Mouse (Mus musculus) neutrophil, adult 5-6 weeks (primary cell): ENCODE measurements around the gene Samd1. TPM values are rescaled to one million over a fixed set of nuclear protein-coding genes. Genes with fewer than 3 reads are reported as not detected.

Experiments used
- ATAC-seq: fragments of 151-379, 151-347 bp; 2 replicates; pipeline ENCODE4 v1.8.0; 2017; ENCODE audit warnings: mild to moderate bottlenecking, moderate TSS enrichment; ENCODE audit not compliant: insufficient number of reproducible peaks, poor library complexity, low FRiP score, severe bottlenecking; ENCODE audit errors: extremely low read depth
- total RNA-seq: library from RNA; stranded (forward); fragments of 200-1000 nt; gene quantifications from 2 replicates; pipeline ENCODE4 v1.2.3, GENCODE M21; 2017

Samd1 gene
- total RNA-seq, 1 experiment from 2014 or later: 42.8 TPM

DNA sequence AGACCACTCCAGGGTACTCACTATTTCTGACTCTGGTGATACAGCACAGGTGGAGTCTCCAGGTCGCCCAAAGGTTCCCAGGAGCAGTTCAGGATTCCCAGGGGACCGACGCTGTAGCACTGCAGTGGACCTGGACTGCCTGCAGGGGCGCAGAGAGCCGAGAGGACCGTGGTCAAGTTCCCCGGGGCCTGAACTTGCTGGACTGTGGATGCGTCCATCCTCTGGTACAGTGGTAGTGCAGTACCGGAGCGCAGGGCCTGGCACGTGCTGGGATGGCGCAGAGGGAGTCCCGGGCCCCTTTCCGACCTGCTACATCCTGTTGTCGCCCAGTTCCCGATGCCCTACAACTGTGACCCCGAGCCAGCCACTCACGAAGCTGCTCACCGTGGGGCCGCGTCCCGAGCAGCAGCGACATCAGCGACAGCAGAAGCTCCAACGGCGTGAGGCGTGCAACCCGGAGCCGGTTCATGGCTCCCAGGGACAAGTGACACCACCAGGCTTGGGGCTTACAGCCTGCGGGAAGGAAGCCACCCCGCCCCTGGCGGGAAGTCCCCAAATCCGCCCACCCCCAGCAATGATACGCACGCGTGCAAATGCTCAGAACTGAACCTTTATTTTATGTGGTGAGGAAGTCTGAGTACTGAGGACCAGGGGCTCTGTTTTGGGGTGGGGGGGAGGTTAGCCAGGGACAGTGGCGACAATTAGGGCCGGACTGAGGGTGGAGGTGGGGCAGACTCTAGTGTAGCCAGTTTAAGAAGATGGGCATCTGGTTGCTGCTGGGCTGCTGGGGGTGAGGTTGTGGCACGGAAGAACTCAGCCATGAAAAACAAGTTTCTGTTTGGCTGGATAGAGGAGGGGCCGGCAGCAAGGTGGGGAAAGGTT is 44.8 kb downstream of the Samd1 start, which contains the start of gene Il27ra:
Gene Il27ra, minus strand, starts transcription at position 524 of the 882 bp plus-strand sequence.
- ATAC-seq: peak; percentile 63

DNA sequence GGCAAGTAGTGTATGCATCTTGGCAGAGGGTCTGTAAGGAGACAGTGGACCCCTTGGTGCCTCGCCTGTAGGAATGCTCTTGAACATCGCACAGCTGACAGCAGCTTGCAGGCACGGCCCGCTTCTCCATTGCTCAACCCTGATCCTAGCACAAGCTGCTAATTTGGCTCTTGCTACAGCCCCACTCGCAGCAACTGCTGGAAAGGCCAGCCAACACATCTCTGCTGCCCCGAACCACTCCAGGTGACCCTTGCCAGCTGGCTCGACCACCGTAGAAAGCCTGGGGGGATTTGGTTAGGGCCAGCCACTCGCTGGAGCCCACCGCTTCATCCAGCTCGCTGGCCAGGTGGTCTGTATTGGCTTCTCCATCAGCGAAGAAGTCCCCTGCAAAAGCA is 45.5 kb downstream of the Samd1 start:
- ATAC-seq: no peak

DNA sequence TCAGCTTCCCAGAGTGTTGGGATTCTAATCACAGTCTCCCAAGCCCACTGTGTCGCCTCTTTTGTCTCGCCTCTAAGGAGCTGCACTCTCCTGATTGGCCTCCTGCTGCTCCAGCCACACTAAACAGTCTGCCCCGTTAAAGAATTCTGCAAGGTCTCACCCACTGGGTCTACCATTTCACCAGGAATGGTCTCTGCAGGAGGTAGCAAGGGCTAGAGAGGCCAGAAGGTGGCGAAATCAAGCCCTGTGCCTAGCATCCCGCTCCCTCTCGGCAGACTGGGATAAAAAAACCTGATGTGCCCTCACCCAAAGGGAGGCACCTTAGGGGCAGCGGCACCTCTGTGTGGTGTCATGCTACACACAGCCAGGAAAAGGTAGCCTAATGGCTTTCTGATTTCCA is 46.6 kb downstream of the Samd1 start:
- no peak for ATAC-seq

DNA sequence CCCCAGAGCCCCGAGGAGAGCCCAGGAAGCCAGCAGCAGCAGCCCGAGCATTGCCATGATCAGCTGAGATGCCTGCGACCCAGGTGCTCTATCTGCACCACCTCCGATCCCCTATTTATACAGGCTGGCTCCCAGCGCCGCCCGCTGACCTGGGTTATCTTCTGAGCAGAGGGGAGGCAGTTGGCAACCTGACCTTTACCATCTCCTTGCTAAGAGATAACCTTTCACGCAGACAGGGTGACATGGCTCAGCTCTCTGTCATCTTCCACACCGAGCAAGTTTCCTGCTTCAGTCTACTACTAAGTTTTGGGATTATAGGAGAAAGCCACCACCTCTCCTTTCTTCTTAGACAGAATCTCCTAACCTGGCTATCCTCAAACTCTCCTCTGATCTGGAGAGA is 47.4 kb downstream of the Samd1 start, which contains the start of gene Rln3:
Gene Rln3, minus strand, starts transcription at position 101 of the 400 bp plus-strand sequence.
- ATAC-seq: no peak

DNA sequence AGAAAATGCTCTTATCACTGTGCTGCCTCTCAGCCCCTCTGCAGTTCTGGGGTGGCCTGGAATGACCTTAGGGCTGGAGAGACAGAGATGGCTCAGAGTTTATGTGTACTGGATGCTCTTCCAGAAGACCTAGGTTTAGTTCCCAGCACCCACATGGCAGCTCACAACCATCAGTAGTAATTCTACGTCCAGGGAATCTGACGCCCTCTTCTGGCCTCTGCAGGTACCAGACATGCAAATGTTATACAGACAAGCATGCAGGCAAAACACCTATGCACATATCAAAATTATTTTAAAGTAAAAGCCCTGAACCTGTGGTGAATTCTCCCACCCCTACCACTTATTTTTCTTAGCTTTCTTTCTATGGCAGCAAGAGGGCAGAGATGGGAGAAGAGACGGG is 49.0 kb downstream of the Samd1 start:
- ATAC-seq: no peak

DNA sequence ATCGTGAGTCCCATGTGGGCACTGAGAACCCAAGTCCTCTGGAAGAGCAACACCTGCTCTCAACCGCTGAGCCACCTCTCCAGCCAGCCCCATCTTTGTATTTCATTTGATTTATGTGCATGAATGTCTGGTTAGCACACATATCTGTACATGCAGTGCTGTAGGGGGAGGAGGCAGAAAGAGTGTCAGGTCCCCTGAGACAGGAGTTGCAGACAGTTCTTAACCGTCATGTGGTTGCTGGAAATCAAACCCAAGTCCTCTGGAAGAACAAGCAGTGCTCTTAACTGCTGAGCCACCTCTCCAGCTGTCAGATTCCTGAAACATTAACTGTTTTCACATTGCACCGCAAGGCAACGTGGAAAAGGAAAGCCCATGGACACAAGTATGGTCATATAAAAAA is 50.7 kb downstream of the Samd1 start:
- ATAC-seq: no peak

Other genes starting within 250 kb of the Samd1 start
- gene Adgrl1, start 97.6 kb upstream of the Samd1 start, total RNA-seq: 2.8 and 5.5 TPM in 2 replicates
- gene Gm10644, start 42.5 kb upstream of the Samd1 start, total RNA-seq: 0.93 and 1.7 TPM in 2 replicates
- 0.70 and 2.3 TPM in 2 replicates for gene Asf1b, start 42.2 kb upstream of the Samd1 start, total RNA-seq
- gene Prkaca, start 24.7 kb upstream of the Samd1 start, total RNA-seq: 13.4 and 17.1 TPM in 2 replicates
- gene 1700067K01Rik, start 3.8 kb downstream of the Samd1 start, total RNA-seq: 0.86 and 2.4 TPM in 2 replicates
- not detected in 2 replicates for gene 2210011C24Rik, start 14.5 kb downstream of the Samd1 start, total RNA-seq
- gene Palm3, start 23.8 kb downstream of the Samd1 start, total RNA-seq: 0.25 and 0.35 TPM in 2 replicates
- 47.3 and 47.8 TPM in 2 replicates for gene Il27ra, start 44.9 kb downstream of the Samd1 start, total RNA-seq
- gene Rln3, start 47.3 kb downstream of the Samd1 start, total RNA-seq: not detected in 2 replicates
- 12.3 and 12.5 TPM in 2 replicates for gene Gm10643, start 67.5 kb downstream of the Samd1 start, total RNA-seq
- gene Rfx1, start 69.2 kb downstream of the Samd1 start, total RNA-seq: 35.2 and 37.9 TPM in 2 replicates
- 18.7 and 20.5 TPM in 2 replicates for gene Dcaf15, start 107.1 kb downstream of the Samd1 start, total RNA-seq
- 0.61 and 1.3 TPM in 2 replicates for gene Podnl1, start 128.3 kb downstream of the Samd1 start, total RNA-seq
- gene Cc2d1a, start 150.3 kb downstream of the Samd1 start, total RNA-seq: 15.7 and 17.7 TPM in 2 replicates
- gene 4930432K21Rik, start 150.4 kb downstream of the Samd1 start, total RNA-seq: 0.93 and 2.7 TPM in 2 replicates
- not detected in 2 replicates for gene Nanos3, start 187.5 kb downstream of the Samd1 start, total RNA-seq
- gene Zswim4, start 239.4 kb downstream of the Samd1 start, total RNA-seq: 23.6 and 28.4 TPM in 2 replicates